Mouse (Mus musculus) c-Kit-negative CD71-positive TER-119-positive erythroid progenitor cells, embryonic 14.5 days (primary cell): ENCODE measurements at regions not wholly inside any gene's neighbourhood (a gene's known extent, or its start where the extent isn't known, plus 50 kb on each side); places are given as distances from the start of the nearest gene placed in this dataset.
"Not testable (repeated sequence)": the region's sequence is repeated elsewhere in the genome, so short reads cannot be mapped to it uniquely, and the experiment has no call there.

Experiments
- DNase-seq: peaks from one replicate; pipeline ENCODE4 v3.0.0-alpha.2; 2013; ENCODE audit warnings: low read depth, low spot score

DNA sequence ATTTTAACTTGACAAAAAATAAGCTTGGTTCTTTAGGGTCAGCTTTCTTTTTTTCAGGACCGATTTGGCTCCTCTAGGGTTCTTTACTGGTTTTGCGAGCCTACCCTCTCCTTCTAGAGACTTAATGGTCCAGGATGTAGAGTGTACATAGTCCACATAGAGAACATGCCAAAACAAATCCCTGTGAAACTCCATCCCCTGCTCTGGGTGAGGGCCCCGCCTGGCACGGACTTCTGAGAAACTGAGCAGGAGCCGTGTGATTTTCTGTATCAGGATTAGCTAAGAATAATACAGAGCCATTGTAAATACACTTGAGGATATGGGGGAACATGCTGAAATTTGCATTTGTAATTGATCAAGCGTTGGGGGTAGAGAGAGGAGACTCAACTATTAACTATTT, 118.2 kb upstream of the Teddm2 start:
- no peak for DNase-seq

DNA sequence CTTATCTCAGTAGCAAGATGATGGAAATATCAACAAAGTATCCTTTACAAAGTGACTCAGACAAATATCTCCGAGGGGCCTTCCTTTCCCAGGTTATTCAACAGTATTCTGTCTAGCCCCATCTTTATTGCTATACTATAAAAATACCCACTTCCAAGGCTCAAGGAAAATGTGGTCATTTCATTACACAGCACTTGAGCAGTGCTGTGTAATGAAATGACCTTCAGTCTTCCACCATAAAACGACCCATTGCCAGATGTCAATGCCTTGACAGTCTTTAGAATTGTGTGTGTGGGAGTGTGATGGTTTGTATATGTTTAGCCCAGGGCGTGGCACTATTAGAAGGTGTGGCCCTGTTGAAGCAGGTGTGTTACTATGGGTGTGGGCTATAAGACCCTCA, 124.3 kb upstream of the Teddm2 start:
- no peak for DNase-seq

DNA sequence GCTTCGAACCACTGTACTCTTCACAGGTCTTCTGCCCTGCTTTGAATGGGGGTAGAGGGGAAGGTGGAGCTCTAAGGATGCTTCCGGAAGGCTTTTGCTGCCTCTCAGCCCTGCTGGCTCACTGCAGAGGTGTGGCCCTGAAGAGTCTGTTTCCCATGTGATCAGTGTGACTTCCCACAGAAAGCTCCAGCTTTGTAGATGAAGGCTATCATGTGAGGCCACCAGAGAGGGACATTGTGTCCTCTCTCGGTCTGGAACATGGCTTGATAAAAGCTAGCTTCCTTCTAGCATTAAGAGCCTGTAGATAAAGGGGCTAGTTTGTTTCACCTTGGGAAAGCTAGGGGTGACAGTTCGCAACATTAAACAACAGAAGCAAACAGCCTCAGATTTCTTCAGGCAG, 127.3 kb upstream of the Teddm2 start:
- no peak for DNase-seq

DNA sequence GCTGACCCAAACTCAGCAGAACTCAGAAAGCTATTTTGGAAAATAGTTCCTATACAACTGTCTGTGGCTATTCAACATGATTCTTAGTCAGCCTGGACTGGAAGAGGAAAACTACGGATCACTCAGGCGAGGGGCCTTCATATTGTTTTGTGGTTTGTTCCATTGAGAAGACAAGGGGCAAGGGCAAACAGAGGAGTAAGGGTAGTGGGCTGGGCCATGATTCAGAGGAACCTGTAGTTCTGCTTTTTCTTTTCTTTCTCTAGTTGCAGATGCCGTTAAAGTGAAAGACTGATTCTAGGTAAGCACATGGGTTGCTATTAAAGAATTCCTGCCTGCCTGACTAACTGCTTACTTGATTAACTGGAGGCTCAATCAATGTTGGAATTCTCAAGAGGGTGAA, 129.8 kb upstream of the Teddm2 start:
- DNase-seq: no peak

DNA sequence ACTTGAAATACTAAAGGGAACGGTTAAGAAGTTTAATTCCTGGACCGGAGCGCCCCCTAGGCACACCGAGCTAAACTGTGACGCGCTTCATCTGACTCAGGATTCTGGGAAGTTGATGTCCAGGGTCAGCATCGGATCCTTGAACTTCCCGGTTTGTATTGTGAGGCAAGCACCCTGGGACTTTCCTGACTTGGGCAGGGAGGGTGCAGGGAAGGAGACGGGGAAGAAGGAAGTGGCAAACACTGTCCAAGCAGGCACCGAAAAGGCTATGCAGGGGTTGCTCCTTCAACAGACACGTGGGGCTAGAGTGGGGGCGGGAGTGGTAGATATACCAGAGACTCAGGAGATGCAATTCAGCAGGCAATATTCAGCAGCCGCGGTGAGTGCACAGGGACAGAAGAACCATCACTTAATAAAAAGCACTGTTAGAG, 132.7 kb upstream of the Teddm2 start:
- peak; percentile 77 for DNase-seq

DNA sequence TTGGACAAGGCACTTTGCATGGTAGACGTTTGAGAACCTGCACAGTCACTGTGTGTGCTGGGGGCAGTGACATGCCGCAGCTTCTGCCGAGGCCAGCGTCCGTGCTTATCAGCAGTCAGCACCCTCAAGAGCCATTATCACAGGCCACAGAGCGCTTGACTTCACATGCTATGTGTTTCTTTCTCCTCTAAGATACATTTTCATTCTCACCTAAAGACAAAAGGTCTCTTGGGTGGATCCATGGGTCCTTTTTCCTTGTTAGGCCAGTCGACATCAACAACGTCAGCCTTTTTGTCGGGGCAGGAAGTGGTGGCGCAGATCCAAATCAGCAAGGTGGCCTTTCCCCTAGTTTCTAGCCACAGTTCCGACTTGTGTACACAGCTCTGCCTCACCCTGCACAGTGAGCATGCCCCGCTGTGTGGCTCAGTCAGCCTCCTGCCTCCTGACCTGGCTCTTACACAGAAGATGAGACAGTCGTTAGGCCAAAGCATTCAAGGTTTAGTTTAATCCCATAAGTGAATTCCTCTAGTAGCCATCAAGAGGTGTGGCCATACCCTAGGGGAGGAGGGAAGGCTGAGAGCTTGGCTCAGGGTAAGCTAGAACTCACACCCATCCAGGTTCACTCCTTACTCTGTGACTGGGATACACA, 134.1 kb upstream of the Teddm2 start:
- peak; percentile 83 for DNase-seq

DNA sequence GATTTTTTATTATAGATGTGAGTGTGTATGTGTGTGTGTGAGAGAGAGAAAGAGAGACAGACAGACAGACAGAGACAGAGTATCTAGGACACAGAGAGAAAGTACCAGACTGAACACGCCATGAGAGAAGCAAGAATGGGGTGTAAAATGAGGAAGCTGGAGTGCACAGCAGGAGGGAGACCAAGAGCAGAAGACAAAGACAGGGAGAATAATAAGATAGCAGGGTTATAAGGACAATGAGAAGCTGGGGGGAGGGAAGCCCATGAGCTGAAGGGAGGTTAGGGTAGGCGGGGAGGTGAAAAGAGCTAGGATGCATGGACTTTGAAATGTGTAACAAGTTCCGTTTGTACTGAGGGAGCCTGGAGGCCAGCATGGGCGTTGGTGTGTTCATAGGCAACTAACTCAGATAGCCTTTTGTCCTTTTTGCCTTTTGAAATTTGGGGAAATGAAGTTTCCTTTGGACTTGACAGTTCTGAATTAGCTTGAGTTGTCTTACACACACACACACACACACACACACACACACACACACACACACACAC, 136.8 kb upstream of the Teddm2 start:
- DNase-seq: no peak

DNA sequence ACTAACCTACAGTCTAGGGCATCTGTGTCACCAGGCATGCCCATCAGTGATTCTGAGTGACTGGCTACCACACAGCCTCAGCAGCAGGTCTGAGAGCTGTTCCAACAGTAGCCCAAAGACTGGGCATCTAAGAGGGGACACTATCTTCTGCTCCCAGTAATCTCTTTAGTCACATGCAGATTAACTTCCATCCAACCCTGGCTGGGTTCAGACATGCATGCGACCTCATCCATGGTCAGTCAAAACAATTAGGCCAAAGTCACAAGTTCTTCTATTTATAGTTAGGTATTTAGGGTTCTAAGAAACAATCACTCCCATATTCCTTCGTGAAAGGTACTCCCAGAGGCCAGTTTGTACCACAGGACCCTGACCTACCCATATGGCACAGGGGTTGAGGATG, 138.2 kb upstream of the Teddm2 start:
- DNase-seq: no peak

DNA sequence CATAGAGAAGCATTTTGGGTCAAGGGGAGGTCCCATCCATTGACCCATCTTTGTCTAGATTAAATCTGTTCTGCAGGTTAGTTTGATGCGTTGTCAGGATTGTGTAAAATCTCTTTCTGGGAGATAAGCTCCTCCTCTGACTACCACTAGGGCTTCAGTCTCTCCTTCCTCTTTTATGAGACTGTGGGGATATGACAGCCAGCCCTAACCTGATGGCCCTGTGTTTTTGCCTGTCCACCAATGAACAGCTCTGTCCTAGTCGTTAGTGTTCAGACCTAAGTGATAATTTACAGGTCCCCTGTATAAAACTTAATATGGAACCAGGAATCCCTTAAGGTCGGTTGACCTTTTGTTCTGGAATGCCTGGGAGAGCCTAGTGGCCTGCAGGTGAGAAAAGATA, 140.9 kb upstream of the Teddm2 start:
- no peak for DNase-seq

DNA sequence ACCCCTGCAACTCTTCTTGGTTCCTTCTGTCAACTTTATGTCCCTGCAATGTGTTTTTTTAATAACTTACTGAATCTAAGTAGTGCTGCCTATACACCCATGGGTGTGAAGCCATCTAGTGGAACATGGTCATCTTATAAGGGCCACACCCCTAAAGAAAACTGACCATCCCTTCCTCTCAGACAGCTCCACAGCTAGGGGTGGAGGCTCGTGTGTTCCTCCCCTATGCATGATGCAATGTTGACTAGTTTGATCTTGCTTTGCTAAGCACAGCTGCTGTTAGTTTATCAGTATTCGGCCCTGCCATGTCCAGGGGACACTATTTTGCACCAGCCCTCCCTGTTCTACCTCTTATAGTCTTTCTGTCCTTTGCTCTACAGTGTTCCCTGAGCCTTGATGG, 142.9 kb upstream of the Teddm2 start:
- DNase-seq: no peak

DNA sequence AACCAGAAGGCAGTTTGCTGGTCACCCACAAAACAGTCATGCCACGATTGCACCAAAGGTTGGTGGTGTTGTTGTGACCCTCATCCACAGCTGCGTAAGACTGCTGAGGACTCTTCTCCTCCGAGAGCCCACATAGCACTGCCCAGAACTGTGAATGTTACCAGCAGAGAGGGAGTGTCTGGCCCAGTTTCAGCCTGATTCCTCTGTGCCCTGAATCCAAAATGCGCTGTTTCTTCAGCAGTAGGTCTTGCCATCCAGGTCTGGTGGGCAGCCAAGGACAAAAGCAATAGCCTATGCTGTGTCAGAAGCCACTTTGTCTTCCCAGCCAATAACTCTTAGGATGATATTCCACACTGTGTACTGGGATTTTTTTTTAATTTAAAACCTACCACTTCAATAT, 144.7 kb upstream of the Teddm2 start:
- no peak for DNase-seq

DNA sequence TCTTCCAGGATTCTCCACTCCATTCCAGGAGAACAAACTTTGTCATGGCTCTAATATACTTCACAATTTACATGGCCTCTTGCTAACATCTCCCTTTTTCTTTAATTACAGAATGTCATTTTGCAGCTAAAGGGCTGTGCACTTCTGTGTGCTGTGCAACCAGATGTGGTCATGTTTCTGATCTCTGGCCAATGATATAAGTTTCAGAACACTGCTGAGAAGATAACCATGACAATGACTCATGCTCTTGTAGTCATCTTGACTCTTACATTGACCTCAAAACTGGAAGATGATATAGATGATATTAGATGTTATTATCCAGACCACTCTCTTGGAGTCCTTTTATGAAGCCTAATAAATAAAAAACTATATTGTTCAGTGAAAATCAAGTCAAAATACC, 145.9 kb upstream of the Teddm2 start:
- no peak for DNase-seq

DNA sequence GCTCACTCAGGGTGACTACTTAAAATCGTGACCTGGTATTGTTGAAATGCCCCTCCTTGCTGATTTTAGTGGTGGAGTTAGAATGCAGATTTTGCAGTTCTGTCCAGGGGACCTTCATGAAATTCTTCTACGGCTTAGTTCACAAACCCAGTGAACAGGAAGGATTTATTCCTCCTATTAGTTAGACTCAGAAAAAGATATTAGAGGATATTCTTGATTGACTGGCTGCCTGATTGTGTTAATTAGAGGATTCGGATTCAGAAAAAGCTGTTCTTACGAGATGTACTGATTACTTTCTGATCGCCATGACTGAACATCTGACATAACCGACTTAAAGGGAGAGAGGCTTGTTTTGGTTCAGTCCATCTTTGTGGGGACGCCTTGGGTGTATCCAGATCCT, 147.3 kb upstream of the Zfp648 start:
- DNase-seq: no peak

DNA sequence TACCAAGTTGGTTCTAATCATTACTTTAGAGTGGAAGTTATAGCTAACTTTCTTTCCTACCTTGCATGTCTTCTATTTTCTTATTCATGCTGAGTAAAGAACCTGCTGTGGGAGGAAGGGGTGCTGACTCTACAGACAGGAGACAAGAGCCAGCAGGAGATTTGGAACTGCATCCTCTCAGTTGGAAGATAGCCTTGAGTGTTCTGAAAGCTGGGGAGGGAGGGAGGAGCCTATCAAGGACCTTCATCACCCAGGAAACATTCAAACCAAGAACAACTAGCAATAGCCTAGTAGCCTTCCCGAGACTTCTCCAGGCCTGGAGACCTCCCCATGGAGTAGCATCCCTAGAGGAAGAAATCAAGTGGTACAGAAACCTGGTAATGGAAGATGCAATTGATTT, 146.1 kb upstream of the Zfp648 start:
- no peak for DNase-seq

DNA sequence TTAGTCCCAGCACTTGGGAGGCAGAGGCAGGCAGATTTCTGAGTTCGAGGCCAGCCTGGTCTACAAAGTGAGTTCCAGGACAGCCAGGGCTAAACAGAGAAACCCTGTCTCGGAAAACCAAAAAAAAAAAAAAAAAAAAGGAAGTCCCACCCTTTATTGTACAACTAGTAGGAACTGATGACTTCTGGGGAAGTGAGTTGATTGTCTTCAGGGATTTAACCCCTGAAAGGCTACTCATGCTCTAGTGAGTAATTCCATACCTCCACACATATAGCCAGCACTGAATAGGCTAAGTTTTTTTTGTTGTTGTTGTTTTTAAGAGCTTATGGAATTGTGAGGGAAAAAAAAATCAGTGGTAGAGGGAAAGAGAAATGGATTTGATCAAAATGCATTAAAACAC, 139.6 kb upstream of the Zfp648 start:
- not testable (repeated sequence) for DNase-seq

DNA sequence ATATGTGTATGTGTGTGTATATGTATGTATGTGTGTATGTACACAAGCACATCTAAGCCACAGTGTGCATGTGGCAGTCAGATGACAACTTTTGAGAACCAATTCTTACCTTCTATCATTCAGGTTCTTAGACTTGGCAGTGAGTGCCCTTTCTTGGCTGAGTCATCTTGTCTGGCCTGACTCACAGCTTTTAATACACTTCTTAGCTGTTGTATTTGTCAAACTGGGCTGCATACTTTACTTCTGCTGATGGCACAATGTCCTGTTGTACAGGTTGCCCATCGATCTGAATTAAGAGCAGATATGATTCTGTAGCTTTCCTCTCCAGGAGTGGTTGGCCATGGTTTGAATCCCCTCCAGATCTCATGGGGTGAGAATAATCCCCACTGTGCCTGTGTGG, 139.1 kb upstream of the Zfp648 start:
- no peak for DNase-seq

DNA sequence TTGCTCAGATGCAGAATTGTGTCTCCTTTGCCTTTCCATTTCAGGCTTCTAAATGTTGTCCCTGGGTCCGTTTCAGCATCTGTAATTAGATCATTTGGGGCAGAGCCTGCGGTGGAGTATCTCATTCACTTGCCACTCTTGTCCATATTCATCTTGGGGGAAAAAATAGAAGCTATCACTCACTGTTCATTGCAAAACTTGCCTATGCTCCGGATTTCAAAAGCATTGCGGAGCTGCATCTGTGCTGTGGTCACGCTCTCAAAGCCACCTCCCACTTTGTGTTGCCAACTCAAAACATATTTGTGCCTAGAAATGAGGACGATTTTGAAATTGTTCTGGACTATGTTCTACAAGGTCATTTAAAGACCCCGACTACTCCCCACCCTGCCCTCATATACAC, 138.3 kb upstream of the Zfp648 start:
- no peak for DNase-seq

DNA sequence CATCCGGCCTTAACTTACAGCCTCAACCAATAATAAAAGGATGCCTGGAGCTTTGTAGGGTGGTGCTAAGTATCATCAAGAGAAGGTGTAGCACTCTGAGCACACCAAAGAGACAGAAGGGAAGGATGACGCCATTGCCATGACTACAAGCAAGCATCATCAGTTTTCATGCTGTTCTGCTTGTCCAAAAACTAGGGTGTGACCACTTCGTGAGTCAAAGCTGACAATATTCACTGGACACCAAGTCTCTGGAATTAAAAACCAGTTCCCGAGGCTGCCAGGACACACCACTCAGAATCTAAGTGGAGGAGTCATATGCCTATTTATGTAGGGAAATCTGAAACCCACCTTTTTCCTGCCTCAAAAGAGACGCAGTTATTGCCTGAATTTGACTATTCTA, 136.4 kb upstream of the Zfp648 start:
- DNase-seq: no peak

DNA sequence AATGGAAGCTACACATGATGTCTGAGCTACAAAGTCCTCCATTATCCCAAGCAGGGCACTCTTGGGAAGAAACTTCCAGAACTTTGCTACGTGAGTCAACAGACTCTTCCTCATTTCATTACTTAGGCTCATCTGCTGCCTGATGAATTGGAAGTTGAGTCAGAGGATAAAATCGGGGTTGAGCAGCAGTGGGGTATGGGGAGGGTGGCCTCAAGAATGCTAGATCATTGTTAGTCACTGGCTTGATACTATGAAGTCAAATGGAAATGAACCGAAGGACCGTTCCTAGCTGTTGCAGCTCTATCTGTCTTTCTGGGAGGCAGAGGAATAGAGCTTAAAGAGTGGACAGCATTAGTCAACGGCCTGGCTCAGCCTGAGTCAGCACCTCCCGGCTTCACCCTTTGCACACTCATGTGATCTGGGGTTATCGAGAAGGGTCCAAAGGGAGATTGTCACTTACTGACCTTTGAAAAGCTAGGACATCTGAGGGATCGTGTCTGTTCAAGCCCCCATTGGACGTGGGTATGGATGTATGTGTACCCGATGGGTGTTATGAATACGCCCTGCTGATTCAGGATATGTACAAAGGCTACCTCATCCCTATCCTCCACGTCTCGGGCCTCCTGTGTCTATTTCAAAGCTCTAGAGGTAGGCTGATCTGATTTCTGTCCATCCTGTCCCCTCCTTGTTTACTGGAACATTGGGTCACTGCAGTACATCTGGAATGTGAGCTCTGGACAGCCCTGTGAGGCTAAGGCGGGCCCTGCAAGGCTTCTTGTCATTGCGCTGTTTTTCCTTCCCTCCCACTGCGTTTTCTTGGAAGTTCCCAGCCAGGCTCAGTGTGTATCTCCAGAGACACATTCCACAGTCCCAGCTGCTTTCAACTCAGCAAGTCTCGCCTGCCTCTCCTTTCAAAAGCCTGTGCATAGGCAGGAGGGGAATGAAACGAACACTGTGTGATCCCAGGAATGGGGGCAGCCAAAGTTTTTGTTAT, 135.4 kb upstream of the Zfp648 start:
- DNase-seq: no peak

DNA sequence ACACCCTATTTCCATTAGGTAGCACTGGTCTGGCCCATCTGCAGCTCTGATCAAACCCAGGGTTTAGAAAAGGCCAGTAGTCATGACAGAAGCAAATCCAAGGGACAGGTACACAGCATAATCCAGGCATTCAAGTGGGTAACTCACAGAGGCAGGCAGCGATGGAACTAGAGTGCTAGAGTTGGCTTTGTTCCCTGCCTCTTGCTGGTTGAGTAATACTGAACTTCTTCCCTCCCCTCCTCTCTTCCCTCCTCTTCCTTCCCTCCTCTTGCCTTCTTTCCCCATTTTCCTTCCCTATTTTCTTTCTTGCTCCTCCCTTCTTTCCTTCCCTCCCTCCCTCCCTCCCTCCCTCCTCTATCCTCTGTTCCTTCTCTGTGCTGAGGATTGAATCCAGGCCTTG, 133.1 kb upstream of the Zfp648 start:
- DNase-seq: no peak

DNA sequence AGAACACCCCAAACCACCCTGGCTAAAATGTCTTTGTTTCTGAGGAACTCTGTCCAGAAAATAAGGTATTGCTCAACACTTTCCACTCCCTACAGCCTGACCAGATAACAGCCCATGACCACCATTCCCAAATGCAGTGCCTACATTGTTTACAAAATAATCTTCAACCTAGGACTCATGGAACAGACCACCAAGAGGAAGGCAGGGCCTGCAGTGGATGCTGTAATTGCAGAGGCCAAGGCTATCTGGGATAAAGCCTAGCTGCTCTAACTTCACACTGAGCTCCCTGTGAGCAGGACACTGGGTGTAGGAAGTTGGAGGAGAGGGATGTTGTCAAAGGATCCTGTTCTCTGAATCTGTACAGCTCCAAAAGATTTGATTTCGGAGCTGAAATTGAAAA, 126.7 kb upstream of the Zfp648 start:
- no peak for DNase-seq

DNA sequence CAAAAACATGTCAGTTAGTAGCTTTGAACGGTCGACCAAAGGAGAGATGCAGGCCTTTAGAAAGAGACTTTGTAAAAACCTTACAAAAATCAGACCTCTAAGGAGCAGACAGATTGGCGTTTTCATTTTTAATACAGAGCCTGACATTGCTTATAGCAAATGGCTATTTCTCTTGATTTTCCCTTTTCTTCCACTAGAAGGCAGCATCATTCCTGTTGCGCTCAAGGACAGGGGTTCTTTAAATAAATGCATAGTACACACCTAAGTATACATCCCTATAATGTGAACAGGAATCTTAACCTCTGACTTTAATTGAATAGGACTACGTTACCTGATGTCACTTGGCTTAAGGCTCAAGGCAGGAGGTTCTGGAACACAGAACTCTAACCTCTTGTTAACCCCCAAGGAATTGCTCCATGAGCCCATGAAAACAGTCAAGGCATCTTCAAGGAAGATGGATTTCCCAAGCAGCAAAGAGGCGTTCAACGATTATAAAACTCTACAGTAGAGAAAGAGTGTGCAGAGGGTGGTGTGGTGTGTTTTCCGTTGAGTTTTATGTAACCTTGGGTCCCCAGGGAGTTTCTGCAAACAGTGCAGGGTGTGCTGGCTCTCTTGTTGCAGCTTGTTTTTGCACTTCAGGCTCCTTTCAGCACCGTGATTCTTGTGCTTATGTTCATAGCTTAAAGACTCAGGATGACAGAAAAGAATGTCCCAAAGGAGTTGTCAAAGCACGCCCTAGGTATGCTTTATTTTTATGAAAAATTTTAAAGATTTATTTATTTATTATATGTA, 124.1 kb upstream of the Zfp648 start:
- no peak for DNase-seq
